Mouse (Mus musculus) forebrain, embryonic 11.5 days (tissue): ENCODE measurements around the gene Gm14744. TPM values are rescaled to one million over a fixed set of nuclear protein-coding genes. Genes with fewer than 3 reads are reported as not detected.
"Not testable (repeated sequence)": the region's sequence is repeated elsewhere in the genome, so short reads cannot be mapped to it uniquely, and the experiment has no call there.

Experiments used
- ATAC-seq: fragments of 200-750 bp; cut with Nextera tagmentation; replicated peaks from 2 replicates; pipeline ENCODE4 v1.8.0; 2017; ENCODE audit warnings: moderate TSS enrichment; ENCODE audit not compliant: low FRiP score
- DNase-seq: peaks from one replicate; pipeline ENCODE4 v3.0.0-alpha.2; 2017; ENCODE audit warnings: low spot score
- H3K27ac ChIP-seq: fragments of 300-500 bp; sonication (generic); 2 replicates; pipeline ENCODE4 v1.5.1; 2014; ENCODE audit warnings: low read depth, low read length
- H3K27me3 ChIP-seq: fragments of 300-500 bp; sonication (generic); 2 replicates; pipeline ENCODE4 v1.6.1; 2014; ENCODE audit warnings: mild to moderate bottlenecking, low read length, mixed read lengths; ENCODE audit not compliant: control insufficient read depth, insufficient read depth
- H3K36me3 ChIP-seq: fragments of 300-500 bp; sonication (generic); 2 replicates; pipeline ENCODE4 v1.6.1; 2014; ENCODE audit warnings: mild to moderate bottlenecking, low read length, moderate library complexity, mixed read lengths; ENCODE audit not compliant: control insufficient read depth, insufficient read depth
- H3K4me1 ChIP-seq: fragments of 300-500 bp; sonication (generic); replicated peaks from 2 replicates; pipeline ENCODE4 v1.6.1; 2014; ENCODE audit warnings: low read length, mixed read lengths; ENCODE audit not compliant: control insufficient read depth, insufficient read depth
- H3K4me2 ChIP-seq: fragments of 300-500 bp; sonication (generic); 2 replicates; pipeline ENCODE4 v1.6.1; 2014; ENCODE audit warnings: low read depth, mild to moderate bottlenecking, low read length, moderate library complexity, mixed read lengths; ENCODE audit not compliant: severe bottlenecking
- H3K4me3 ChIP-seq: fragments of 300-500 bp; sonication (generic); 2 replicates; pipeline ENCODE4 v1.5.1; 2014; ENCODE audit warnings: low read depth, low read length
- H3K9ac ChIP-seq: fragments of 300-500 bp; sonication (generic); 2 replicates; pipeline ENCODE4 v1.6.1; 2014; ENCODE audit warnings: low read length
- H3K9me3 ChIP-seq: fragments of 300-500 bp; sonication (generic); 2 replicates; pipeline ENCODE4 v1.6.1; 2016; ENCODE audit warnings: low read length, mixed read lengths; ENCODE audit not compliant: control insufficient read depth
- WGBS: fragments of 180-500 bp; shearing (Covaris S2); extraction: QIAGEN DNeasy Blood & Tissue Kit; methylation state at CpG from one replicate; pipeline ENCODE4 v1.1.7; 2014; 5-methylcytosine and 5-hydroxymethylcytosine counted together
- polyA plus RNA-seq: library from polyadenylated mRNA; unstranded; fragments of >200 nt; fragmentation: Nextera tagmentation; extraction: Ambion mirVana; gene quantifications from 2 replicates; pipeline ENCODE4 v1.2.1, GENCODE M21; 2014

Gm14744 gene
- polyA plus RNA-seq: not detected in 2 replicates

DNA sequence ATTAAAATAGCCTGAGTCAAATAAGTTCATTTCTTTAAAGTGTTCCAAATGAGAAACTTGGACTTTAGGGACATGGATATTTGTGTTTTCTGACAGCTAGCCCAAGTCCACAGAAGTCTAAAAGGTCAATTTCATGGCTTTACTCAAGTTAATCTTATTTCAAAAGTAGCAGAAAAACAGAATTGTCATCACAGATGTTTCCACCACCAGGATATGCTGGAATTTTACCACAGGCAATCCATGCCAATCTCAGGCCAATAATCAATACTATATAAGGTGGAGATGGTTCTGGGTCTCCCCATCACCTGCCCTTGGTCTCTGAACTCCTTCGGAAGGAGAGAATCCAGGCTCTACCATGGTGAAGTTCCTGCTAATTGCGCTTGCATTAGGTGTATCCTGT, at the start of gene Gm14744:
Gene Gm14744, plus strand, starts transcription at position 301 of the 400 bp plus-strand sequence.
- ATAC-seq, H3K27me3 ChIP-seq, DNase-seq, H3K4me3 ChIP-seq, H3K9me3 ChIP-seq, H3K4me2 ChIP-seq, H3K4me1 ChIP-seq, H3K9ac ChIP-seq, H3K36me3 ChIP-seq, H3K27ac ChIP-seq: not testable (repeated sequence)
- 88% methylated on average over 2 of the region's 2 CpGs for WGBS

DNA sequence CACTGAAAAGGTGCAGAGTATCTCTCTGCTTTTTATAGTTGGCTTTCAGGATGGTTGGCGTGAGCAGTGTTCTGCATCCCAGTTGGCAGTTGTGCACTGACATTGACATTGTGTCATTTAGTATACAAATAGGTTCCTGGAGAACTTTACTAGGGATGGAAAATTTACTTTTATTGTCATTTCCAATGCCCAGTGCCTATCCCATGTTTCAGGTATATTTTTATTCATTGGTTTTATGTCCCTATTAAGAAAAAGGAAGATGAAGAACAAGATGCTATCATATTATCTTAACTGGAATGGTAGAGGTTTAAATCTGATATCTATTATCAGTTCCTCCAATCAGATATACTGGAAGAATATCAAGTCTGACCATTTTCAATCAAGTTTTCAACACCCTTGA, 11.0 kb upstream of the Gm14744 start, which contains the start of gene Pbsn:
Gene Pbsn, minus strand, starts transcription at position 101 of the 400 bp plus-strand sequence.
- Histone ChIP-seq H3K4me2 (no peak within 1 kb of the TSS), H3K9me3 (no peaks in the 10 kb centered on the region), H3K36me3 (no peaks in the 10 kb centered on the region), H3K4me3 (no peak within 1 kb of the TSS), H3K9ac (no peak within 1 kb of the TSS), H3K4me1 (no peaks in the 10 kb centered on the region), H3K27me3 (no peaks in the 10 kb centered on the region), H3K27ac (no peak within 1 kb of the TSS)
- no peak for ATAC-seq
- no peak for DNase-seq
- 81% methylated on average over 1 of the region's 1 CpGs for WGBS

GRCm38 (mm10) chrX:77880033-77880432, 15.5 kb downstream of the Gm14744 start:
- not testable (repeated sequence) for H3K9ac ChIP-seq, H3K27me3 ChIP-seq, H3K4me2 ChIP-seq, H3K4me3 ChIP-seq, ATAC-seq, H3K36me3 ChIP-seq, H3K27ac ChIP-seq, DNase-seq, H3K4me1 ChIP-seq, H3K9me3 ChIP-seq
- WGBS: 48% methylated on average over 2 of the region's 4 CpGs

Other genes starting within 250 kb of the Gm14744 start
- 16.9 and 17.7 TPM in 2 replicates for gene Prkx, start 68.5 kb upstream of the Gm14744 start, polyA plus RNA-seq
- gene Pbsn, start 11.1 kb upstream of the Gm14744 start, polyA plus RNA-seq: not detected in 2 replicates
- gene 5430402E10Rik, start 60.3 kb downstream of the Gm14744 start, polyA plus RNA-seq: not detected in 2 replicates
- gene Obp1a, start 226.6 kb downstream of the Gm14744 start, polyA plus RNA-seq: not detected in 2 replicates